Mouse (Mus musculus): ENCODE measurements around the gene Bcl6.

Gene Bcl6

GRCm38 (mm10) chr16:23973635-23974367, 14.9 kb downstream of the Bcl6 start:
- no peak for DNase-seq (ENCODE audit: low read depth, low spot score)

- no peak for DNase-seq (ENCODE audit: low read depth, low spot score)
Measured at GRCm38 (mm10) chr16:23972901-23973300, 15.8 kb downstream of the Bcl6 start.

GRCm38 (mm10) chr16:23972126-23972740, 16.4 kb downstream of the Bcl6 start:
- no peak for DNase-seq (ENCODE audit: low read depth, low spot score)

GRCm38 (mm10) chr16:23969919-23970318, 18.7 kb downstream of the Bcl6 start:
- DNase-seq (ENCODE audit: low read depth, low spot score) = no peak

- DNase-seq (ENCODE audit: low read depth, low spot score) = no peak
Measured at GRCm38 (mm10) chr16:23968888-23969287, 19.8 kb downstream of the Bcl6 start.

GRCm38 (mm10) chr16:23967301-23967700, 21.4 kb downstream of the Bcl6 start:
- no peak for DNase-seq (ENCODE audit: low read depth, low spot score)

GRCm38 (mm10) chr16:23966066-23966465, 22.6 kb downstream of the Bcl6 start:
- no peak for DNase-seq (ENCODE audit: low read depth, low spot score)

- DNase-seq (ENCODE audit: low read depth, low spot score) = no peak
Measured at GRCm38 (mm10) chr16:23964706-23965367, 23.8 kb downstream of the Bcl6 start.

- DNase-seq (ENCODE audit: low read depth, low spot score) = no peak
Measured at GRCm38 (mm10) chr16:23963896-23964668, 24.6 kb downstream of the Bcl6 start.

- no peak for DNase-seq (ENCODE audit: low read depth, low spot score)
Measured at GRCm38 (mm10) chr16:23962401-23962800, 26.3 kb downstream of the Bcl6 start.

- DNase-seq (ENCODE audit: low read depth, low spot score) = no peak
Measured at GRCm38 (mm10) chr16:23958938-23959337, 29.7 kb downstream of the Bcl6 start.

GRCm38 (mm10) chr16:23953959-23954260, 34.7 kb downstream of the Bcl6 start:
- no peak for DNase-seq (ENCODE audit: low read depth, low spot score)

- no peak for DNase-seq (ENCODE audit: low read depth, low spot score)
Measured at GRCm38 (mm10) chr16:23953189-23953958, 35.3 kb downstream of the Bcl6 start.

GRCm38 (mm10) chr16:23952101-23952727, 36.4 kb downstream of the Bcl6 start:
- DNase-seq (ENCODE audit: low read depth, low spot score) = no peak

- DNase-seq (ENCODE audit: low read depth, low spot score) = no peak
Measured at GRCm38 (mm10) chr16:23947654-23948053, 41.0 kb downstream of the Bcl6 start.

- no peak for DNase-seq (ENCODE audit: low read depth, low spot score)
Measured at GRCm38 (mm10) chr16:23944801-23945200, 43.9 kb downstream of the Bcl6 start.

- no peak for DNase-seq (ENCODE audit: low read depth, low spot score)
Measured at GRCm38 (mm10) chr16:23934397-23934796, 54.3 kb downstream of the Bcl6 start.

GRCm38 (mm10) chr16:23932294-23932693, 56.4 kb downstream of the Bcl6 start, which contains the start of gene Rtp2:
Gene Rtp2 (minus strand): TSS chr16:23932394.
- DNase-seq (ENCODE audit: low read depth, low spot score) = no peak

GRCm38 (mm10) chr16:23931275-23931674, 57.4 kb downstream of the Bcl6 start:
- DNase-seq (ENCODE audit: low read depth, low spot score) = no peak

GRCm38 (mm10) chr16:23930426-23931073, 58.1 kb downstream of the Bcl6 start:
- DNase-seq (ENCODE audit: low read depth, low spot score) = no peak

Data from telencephalon, adult 2 months (tissue).